Mouse (Mus musculus) CH12.LX (cell line): ENCODE results near the gene Mark1. TPM values are rescaled to one million over a fixed set of nuclear protein-coding genes. Genes with fewer than 3 reads are reported as not detected.

ENCODE experiments used
- DNase-seq: peaks from one replicate; pipeline ENCODE4 v3.0.0-alpha.2; 2013; ENCODE audit errors: extremely low read depth
- H3K27ac ChIP-seq: 2 replicates; pipeline ENCODE4 v1.5.1; 2012; ENCODE audit warnings: low read depth, mild to moderate bottlenecking, control low read depth, moderate library complexity; ENCODE audit not compliant: insufficient read depth
- H3K27me3 ChIP-seq: replicated peaks from 2 replicates; pipeline ENCODE3; 2012; ENCODE audit warnings: inconsistent platforms
- H3K36me3 ChIP-seq, 2 experiments: replicated peaks in 1 of 2; 2 replicates each; pipeline versions ENCODE3 to v1.6.1; 2012; ENCODE audit warnings: inconsistent platforms in 1 of 2, low read length in 1 of 2, mild to moderate bottlenecking in 1 of 2, mixed read lengths in 1 of 2, moderate library complexity in 1 of 2; ENCODE audit not compliant: control insufficient read depth in 1 of 2, insufficient read depth in 1 of 2
- H3K4me1 ChIP-seq, 2 experiments: 2 replicates each; pipeline ENCODE4 v1.6.1; 2012; ENCODE audit warnings: inconsistent platforms in 1 of 2, moderate library complexity in 1 of 2; ENCODE audit not compliant: insufficient read depth in 2 of 2, control insufficient read depth in 1 of 2
- H3K4me2 ChIP-seq: 2 replicates; pipeline ENCODE4 v1.6.1; 2012; ENCODE audit warnings: low read depth, mild to moderate bottlenecking, control low read depth; ENCODE audit not compliant: poor library complexity, insufficient read depth, severe bottlenecking
- H3K4me3 ChIP-seq, 3 experiments: fragments of 150-350 bp in 1 of 3; sonication (generic) in 1 of 3; replicated peaks in 1 of 3; 2 replicates each; pipeline versions ENCODE3 to v1.5.1; 2011 to 2012; ENCODE audit warnings: low read depth in 2 of 3, low read length in 2 of 3, mild to moderate bottlenecking in 2 of 3, moderate library complexity in 2 of 3, control low read depth in 1 of 3, improper control_type of control experiment in 1 of 3, inconsistent platforms in 1 of 3, mixed read lengths in 1 of 3; ENCODE audit not compliant: poor library complexity in 1 of 3
- H3K79me2 ChIP-seq: replicated peaks from 2 replicates; pipeline ENCODE4 v1.6.1; 2012; ENCODE audit warnings: mild to moderate bottlenecking, moderate library complexity; ENCODE audit not compliant: control insufficient read depth, poor library complexity, insufficient read depth, severe bottlenecking; ENCODE audit errors: extremely low read depth
- H3K9ac ChIP-seq: 2 replicates; pipeline ENCODE4 v1.6.1; 2012; ENCODE audit warnings: low read depth, mild to moderate bottlenecking, control low read depth, moderate library complexity; ENCODE audit not compliant: insufficient read depth
- H3K9me3 ChIP-seq: replicated peaks from 2 replicates; pipeline ENCODE3; 2012; ENCODE audit warnings: low read length, inconsistent platforms, mixed read lengths
- BHLHE40 ChIP-seq: IDR thresholded peaks from 2 replicates; pipeline ENCODE4 v1.6.1; 2011; ENCODE audit warnings: mild to moderate bottlenecking, low read depth, low read length, improper control_type of control experiment
- CHD1 ChIP-seq: IDR thresholded peaks from 2 replicates; pipeline ENCODE4 v1.6.1; 2012; ENCODE audit warnings: low read depth, low read length, improper control_type of control experiment, inconsistent platforms
- CHD2 ChIP-seq: IDR thresholded peaks from 2 replicates; pipeline ENCODE4 v1.6.1; 2011; ENCODE audit warnings: low read length, improper control_type of control experiment
- CTCF ChIP-seq, 2 experiments: IDR thresholded peaks in 1 of 2; conservative IDR thresholded peaks in 1 of 2; 2 replicates each; pipeline ENCODE4 v1.5.1; 2011 to 2012; ENCODE audit warnings: low read depth in 2 of 2, low read length in 2 of 2, improper control_type of control experiment in 1 of 2, inconsistent platforms in 1 of 2, mild to moderate bottlenecking in 1 of 2, moderate library complexity in 1 of 2
- ELF1 ChIP-seq: IDR thresholded peaks from 2 replicates; pipeline ENCODE4 v1.6.1; 2014; ENCODE audit warnings: low read depth, mild to moderate bottlenecking, inconsistent platforms, low read length, improper control_type of control experiment
- EP300 ChIP-seq: IDR thresholded peaks from 2 replicates; pipeline ENCODE4 v1.6.1; 2011; ENCODE audit warnings: low read length, improper control_type of control experiment
- GABPA ChIP-seq: IDR thresholded peaks from 2 replicates; pipeline ENCODE4 v1.6.1; 2012; ENCODE audit warnings: low read depth, low read length, improper control_type of control experiment, inconsistent platforms; ENCODE audit not compliant: insufficient replicate concordance
- IRF4 ChIP-seq: IDR thresholded peaks from 2 replicates; pipeline ENCODE4 v1.6.1; 2014; ENCODE audit warnings: low read depth, mild to moderate bottlenecking, inconsistent platforms, low read length, improper control_type of control experiment
- KAT2A ChIP-seq: IDR thresholded peaks from 2 replicates; pipeline ENCODE4 v1.6.1; 2012; ENCODE audit warnings: low read length, improper control_type of control experiment, inconsistent platforms; ENCODE audit not compliant: insufficient replicate concordance
- MAFK ChIP-seq: IDR thresholded peaks from 2 replicates; pipeline ENCODE4 v1.6.1; 2011; ENCODE audit warnings: low read length, improper control_type of control experiment; ENCODE audit not compliant: insufficient replicate concordance
- MAX ChIP-seq: IDR thresholded peaks from 2 replicates; pipeline ENCODE4 v1.6.1; 2011; ENCODE audit warnings: low read length, improper control_type of control experiment
- MAZ ChIP-seq: IDR thresholded peaks from 2 replicates; pipeline ENCODE4 v1.6.1; 2012; ENCODE audit warnings: low read depth, mild to moderate bottlenecking, inconsistent platforms, low read length, improper control_type of control experiment, moderate library complexity
- MEF2A ChIP-seq: IDR thresholded peaks from 2 replicates; pipeline ENCODE4 v1.6.1; 2014; ENCODE audit warnings: low read depth, mild to moderate bottlenecking, inconsistent platforms, low read length, improper control_type of control experiment, borderline replicate concordance
- MXI1 ChIP-seq: IDR thresholded peaks from 2 replicates; pipeline ENCODE4 v1.6.1; 2011; ENCODE audit warnings: mild to moderate bottlenecking, low read depth, low read length, improper control_type of control experiment
- MYC ChIP-seq: IDR thresholded peaks from 2 replicates; pipeline ENCODE4 v1.6.1; 2011; ENCODE audit warnings: low read depth, mild to moderate bottlenecking, improper control_type of control experiment, low read length
- NELFE ChIP-seq: IDR thresholded peaks from 2 replicates; pipeline ENCODE4 v1.6.1; 2011; ENCODE audit warnings: low read depth, low read length, improper control_type of control experiment
- NRF1 ChIP-seq: IDR thresholded peaks from 2 replicates; pipeline ENCODE4 v1.6.1; 2014; ENCODE audit warnings: low read depth, mild to moderate bottlenecking, inconsistent platforms, low read length, improper control_type of control experiment, moderate library complexity
- RCOR1 ChIP-seq: conservative IDR thresholded peaks from 2 replicates; pipeline ENCODE4 v1.6.1; 2012; ENCODE audit warnings: low read depth, mild to moderate bottlenecking, inconsistent platforms, low read length, improper control_type of control experiment
- SMC3 ChIP-seq: IDR thresholded peaks from 2 replicates; pipeline ENCODE4 v1.6.1; 2011; ENCODE audit warnings: low read depth, low read length, improper control_type of control experiment
- TBP ChIP-seq: conservative IDR thresholded peaks from 2 replicates; pipeline ENCODE4 v1.6.1; 2011; ENCODE audit warnings: low read depth, low read length, improper control_type of control experiment
- TCF12 ChIP-seq: IDR thresholded peaks from 2 replicates; pipeline ENCODE4 v1.6.1; 2014; ENCODE audit warnings: low read depth, mild to moderate bottlenecking, inconsistent platforms, low read length, improper control_type of control experiment
- USF2 ChIP-seq: conservative IDR thresholded peaks from 2 replicates; pipeline ENCODE4 v1.6.1; 2011; ENCODE audit warnings: low read depth, low read length, improper control_type of control experiment
- ZC3H11A ChIP-seq: IDR thresholded peaks from 2 replicates; pipeline ENCODE4 v1.6.1; 2012; ENCODE audit warnings: low read depth, mild to moderate bottlenecking, inconsistent platforms, low read length, improper control_type of control experiment
- ZKSCAN1 ChIP-seq: IDR thresholded peaks from 2 replicates; pipeline ENCODE4 v1.6.1; 2012; ENCODE audit warnings: low read depth, inconsistent platforms, low read length, improper control_type of control experiment, borderline replicate concordance
- ZMIZ1 ChIP-seq: IDR thresholded peaks from 2 replicates; pipeline ENCODE4 v1.6.1; 2012; ENCODE audit warnings: low read depth, mild to moderate bottlenecking, inconsistent platforms, low read length, improper control_type of control experiment
- dilution Hi-C: fragments of 300-500 bp; cut with MboI; formaldehyde crosslinking; loops from 2 replicates; pipeline ENCODE4 v1.14.3; 2020; ENCODE audit warnings: low sequenced_read_pairs; ENCODE audit not compliant: extremely low pct_unique_long_range_greater_than_20kb, extremely low pct_ligation_motif_present
- in situ Hi-C: fragments of 300-500 bp; cut with MboI; formaldehyde crosslinking; loops from 3 replicates; pipeline ENCODE4 v1.14.3; 2019; ENCODE audit warnings: low sequenced_read_pairs, low pct_ligation_motif_present, low pct_unique_long_range_greater_than_20kb, mixed read lengths
- polyA plus RNA-seq: library from polyadenylated mRNA; unstranded; fragments of >175 nt; gene quantifications from 2 replicates; pipeline ENCODE4 v1.2.1, GENCODE M21; 2012; ENCODE audit warnings: low read depth; ENCODE audit not compliant: insufficient read length
- total RNA-seq, 2 experiments: library from RNA; depleted of rRNA; stranded (reverse); fragments of 300-350 nt in 1 of 2; fragments of >200 nt in 1 of 2; gene quantifications; 2 replicates each; pipeline ENCODE4 v1.2.3; 2012 to 2014

The Mark1 gene
- total and polyA plus RNA-seq, 3 experiments = not detected

- no peak for DNase-seq
- no peak overlapping the region for H3K4me3 ChIP-seq
- H3K27ac ChIP-seq = no peak overlapping the region
- no peak overlapping the region for H3K9ac ChIP-seq
- dilution Hi-C loops = no loop called here
- no peak overlapping the region for H3K4me2 ChIP-seq
- H3K9me3 ChIP-seq = no peaks in the 10 kb centered on the region
- H3K4me1 ChIP-seq = peaks cover 0 to 8% of the 10 kb centered on the region in 2 experiments; a peak in 1 of 4 replicates
- in situ Hi-C loops = no loop called here
- no peaks in the 10 kb centered on the region for H3K79me2 ChIP-seq
- H3K36me3 ChIP-seq = no peaks in the 10 kb centered on the region
- TF ChIP-seq RCOR1 (no peak), KAT2A (no peak), TBP (no peak), USF2 (no peak), MAX (no peak), MEF2A (no peak), NRF1 (no peak), GABPA (no peak), MAFK (no peak), EP300 (no peak), MYC (no peak), ZMIZ1 (no peak), MXI1 (no peak), BHLHE40 (no peak), TCF12 (no peak), ZC3H11A (no peak)
- no peaks in the 10 kb centered on the region for H3K27me3 ChIP-seq
Measured at GRCm38 (mm10) chr1:184857216-184857615, 142.2 kb downstream of the Mark1 start.

- no peak overlapping the region for H3K27ac ChIP-seq
- no peak for TF ChIP-seq NELFE
- TF ChIP-seq MAZ = no peak
- no peak for TF ChIP-seq ZKSCAN1
- no peak for TF ChIP-seq IRF4
- no peak for TF ChIP-seq BHLHE40
- TF ChIP-seq RCOR1 = no peak
- TF ChIP-seq ZMIZ1 = no peak
- TF ChIP-seq SMC3 = no peak
- no peak for TF ChIP-seq ELF1
- no peak for TF ChIP-seq GABPA
- TF ChIP-seq TBP = no peak
- TF ChIP-seq CHD1 = no peak
- TF ChIP-seq CTCF (conservative IDR thresholded peaks at IDR 0.05 in 1 of 2, IDR thresholded peaks at IDR 0.05 in 1 of 2; ENCODE audit: low read depth in 2 of 2, low read length in 2 of 2) = no peak
- TF ChIP-seq CHD2 = no peak
- no peak overlapping the region for H3K9ac ChIP-seq
- H3K27me3 ChIP-seq = no peaks in the 10 kb centered on the region
- no peaks in the 10 kb centered on the region for H3K36me3 ChIP-seq
- no peaks in the 10 kb centered on the region for H3K79me2 ChIP-seq
- DNase-seq = no peak
- H3K9me3 ChIP-seq = no peaks in the 10 kb centered on the region
- H3K4me1 ChIP-seq = peaks cover 3 to 10% of the 10 kb centered on the region in 2 experiments; a peak in 2 of 4 replicates
- no peak overlapping the region for H3K4me2 ChIP-seq
- in situ Hi-C loops (no loop called here), dilution Hi-C loops (no loop called here)
- no peak overlapping the region for H3K4me3 ChIP-seq
Measured at GRCm38 (mm10) chr1:184853922-184854321, 145.4 kb downstream of the Mark1 start.
